Mouse (Mus musculus) kidney, postnatal 25 days (tissue): ENCODE measurements around the gene Gm8374.
"Not testable (repeated sequence)": the region's sequence is repeated elsewhere in the genome, so short reads cannot be mapped to it uniquely, and the experiment has no call there.

Source experiments
- DNase-seq, 2 experiments: peaks; one replicate each; pipeline ENCODE4 v3.0.0; 2021; ENCODE audit warnings: mixed read lengths in 2 of 2

Gm8374 gene

DNA sequence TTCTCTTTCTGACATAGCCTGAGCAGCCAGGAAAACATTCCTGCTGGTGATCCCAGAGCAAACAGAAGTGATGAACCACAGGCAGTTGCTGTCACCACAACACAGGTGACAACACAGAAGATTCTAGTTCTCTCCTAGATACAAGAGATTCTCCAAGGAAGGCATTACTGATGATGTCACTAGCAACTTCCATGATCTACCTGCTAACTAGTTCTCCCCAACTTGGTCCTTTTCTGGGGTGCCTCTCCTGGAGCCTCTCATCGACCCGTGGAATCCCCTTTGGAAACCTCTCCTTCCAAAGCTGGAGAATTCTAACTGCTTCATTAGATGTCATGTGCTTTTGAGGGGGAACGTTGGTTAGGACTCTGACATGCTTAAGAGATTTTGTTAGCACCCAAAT, at the start of gene Gm8374:
Gm8374 (minus strand) TSS at position 101 of the 400 bp plus-strand sequence.
- DNase-seq, result not testable (repeated sequence)

DNA sequence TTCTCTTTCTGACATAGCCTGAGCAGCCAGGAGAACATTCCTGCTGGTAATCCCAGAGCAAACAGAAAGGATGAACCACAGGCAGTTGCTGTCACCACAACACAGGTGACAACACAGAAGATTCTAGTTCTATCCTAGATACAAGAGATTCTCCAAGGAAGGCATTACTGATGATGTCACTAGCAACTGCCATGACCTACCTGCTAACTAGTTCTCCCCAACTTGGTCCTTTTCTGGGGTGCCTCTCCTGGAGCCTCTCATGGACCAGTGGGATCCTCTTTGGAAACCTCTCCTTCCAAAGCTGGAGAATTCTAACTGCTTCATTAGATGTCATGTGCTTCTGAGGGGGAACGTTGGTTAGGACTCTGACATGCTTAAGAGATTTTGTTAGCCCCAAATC, 32.6 kb downstream of the Gm8374 start, which contains the start of gene Gm5797:
Gm5797 (minus strand) TSS at position 101 of the 400 bp plus-strand sequence.
- not testable (repeated sequence) for DNase-seq

DNA sequence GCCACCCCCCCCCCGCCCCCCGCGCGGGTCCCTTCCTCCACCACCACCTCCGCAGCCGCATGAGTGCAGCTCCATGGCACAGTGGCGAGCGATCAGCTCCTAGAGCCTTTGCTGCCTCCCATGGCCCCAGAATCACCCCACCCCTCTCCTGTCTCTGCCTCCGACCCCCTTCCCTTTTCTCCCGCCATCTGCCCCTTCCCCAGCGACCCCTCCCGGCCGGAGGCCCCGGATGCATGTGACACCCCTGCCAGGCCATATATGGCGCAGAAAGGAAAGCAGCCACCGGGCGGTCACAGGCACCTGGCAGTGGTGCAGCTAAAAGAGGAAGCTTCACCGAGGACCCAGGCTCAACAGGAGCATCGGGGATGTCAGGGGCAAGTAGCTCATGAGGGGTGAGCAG, 49.8 kb downstream of the Gm8374 start:
- peak in 1 of 2 experiments; percentile 20 for DNase-seq

DNA sequence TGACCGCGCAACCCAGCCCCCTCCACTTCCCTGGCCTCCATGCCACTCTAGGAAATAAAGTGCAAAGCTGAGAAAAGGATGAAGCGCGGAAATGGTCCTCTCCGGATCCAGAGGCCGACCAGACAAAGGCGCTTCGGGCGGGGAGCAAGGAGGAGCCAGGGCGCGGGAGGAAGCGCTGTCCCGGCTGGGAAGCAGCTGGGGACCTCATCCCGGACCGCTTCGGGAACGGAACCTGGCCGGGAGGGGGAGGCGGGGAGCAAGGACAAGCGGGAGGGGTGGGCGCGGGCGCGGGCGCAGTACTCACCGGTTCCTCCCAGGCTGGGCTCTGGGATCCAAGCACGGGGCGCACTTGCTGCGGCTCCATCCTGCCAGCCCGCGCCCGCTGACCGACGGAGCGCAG, 50.3 kb downstream of the Gm8374 start, which contains the start of gene Gm3739:
Gm3739 (minus strand) TSS at position 389 of the 400 bp plus-strand sequence.
- DNase-seq, result peak in 1 of 2 experiments; percentile 33
